ENCODE assay signal across 24 mouse cellular contexts in the genomic region with DNA sequence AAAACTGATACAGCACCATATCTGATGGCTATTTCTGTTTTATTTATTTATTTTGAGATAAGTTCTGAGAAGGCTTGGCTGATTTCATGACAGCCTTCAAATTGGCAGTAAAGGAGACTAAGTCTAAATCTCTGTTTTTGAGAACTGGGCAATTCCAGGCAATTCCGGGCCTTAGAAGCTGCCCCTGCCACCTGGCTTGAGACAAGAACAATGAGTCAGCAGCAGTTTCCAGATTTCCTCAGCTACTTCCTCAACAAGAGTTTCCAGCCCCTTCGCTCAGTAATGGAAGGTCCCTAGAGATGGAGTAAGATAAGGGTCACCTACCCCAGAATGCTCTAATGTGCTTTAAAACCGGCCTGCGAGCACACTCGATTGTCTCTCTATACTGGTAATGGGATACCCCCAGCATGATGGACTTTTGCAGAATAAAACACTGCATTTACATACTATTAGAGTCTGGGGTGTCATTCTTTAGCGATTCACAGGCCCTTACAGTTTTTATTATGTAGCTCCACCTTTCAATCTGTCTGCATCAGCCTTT. TPM values are rescaled to one million over a fixed set of nuclear protein-coding genes. Genes with fewer than 3 reads are reported as not detected.
A peak's percentile ranks its signal among the peaks of the same experiment; 100 is the strongest.
DNase-seq lines count a peak whose midpoint lies in the region; ATAC-seq lines count a peak whose summit lies in the region.
"Had no signal": no experiment of that assay in that cellular context is flagged by ENCODE, and none has a peak within 500 bp of the region (broad histone marks: within the 10 kb centered on the region; RNA-seq: fewer than 3 reads in every experiment).

No protein-coding gene starts in this region.

- H3K9me3 ChIP-seq in hindbrain, embryonic 12.5 days (replicated peaks), result no peaks in the 10 kb centered on the region
- H3K9me3 ChIP-seq: embryonic facial prominence, embryonic 13.5 days; embryonic facial prominence, embryonic 15.5 days; forebrain, embryonic 10.5 days; forebrain, embryonic 12.5 days; G1E had no signal

- DNase-seq in ES-CJ7 (ENCODE audit: low read depth, low spot score), result peak; percentile 76
- DNase-seq in R1 (ENCODE audit: low read depth, low spot score), result peak; percentile 79
- DNase-seq in gastrocnemius, adult 8-10 months (ENCODE audit: low spot score in 2 of 2), result no peak
- no peak for DNase-seq in right cerebral cortex, adult 18-20 months
- DNase-seq: adrenal gland, adult 8-10 months; adrenal gland, postnatal 14 days; adrenal gland, postnatal 36 days; cerebellum, adult 18-20 months; cerebellum, adult 8-10 months; cerebellum, adult 9-11 months; cerebellum, postnatal 14 days; cerebellum, postnatal 36 days; embryo, embryonic 11 days had no signal

- no peaks in the 10 kb centered on the region for H3K4me1 ChIP-seq in hindbrain, embryonic 12.5 days
- H3K4me1 ChIP-seq: embryonic facial prominence, embryonic 13.5 days; embryonic facial prominence, embryonic 15.5 days; forebrain, embryonic 10.5 days; forebrain, embryonic 12.5 days had no signal

- ATAC-seq in hindbrain, embryonic 12.5 days (ENCODE audit: low FRiP score), result no peak
- ATAC-seq: activated CD4-positive, CD25-positive, alpha-beta regulatory T cell, adult 4 months; forebrain, embryonic 14.5 days; forebrain, embryonic 16.5 days; Patski had no signal

- H3K4me2 ChIP-seq in hindbrain, embryonic 12.5 days (replicated peaks), result no peak overlapping the region
- H3K4me2 ChIP-seq: embryonic facial prominence, embryonic 13.5 days; embryonic facial prominence, embryonic 15.5 days; forebrain, embryonic 12.5 days had no signal

- WGBS in hindbrain, embryonic 12.5 days, result 58% methylated on average over 6 of the region's 6 CpGs

- H3K4me3 ChIP-seq in hindbrain, embryonic 12.5 days, result no peak overlapping the region
- H3K4me3 ChIP-seq: embryonic facial prominence, embryonic 13.5 days; embryonic facial prominence, embryonic 15.5 days; erythroblast, embryonic 14.5 days; forebrain, embryonic 10.5 days; forebrain, embryonic 12.5 days had no signal

- no peaks in the 10 kb centered on the region for H3K27me3 ChIP-seq in hindbrain, embryonic 12.5 days
- H3K27me3 ChIP-seq: embryonic facial prominence, embryonic 13.5 days; embryonic facial prominence, embryonic 15.5 days; forebrain, embryonic 12.5 days; Patski had no signal

- no peak overlapping the region for H3K9ac ChIP-seq in hindbrain, embryonic 12.5 days
- H3K9ac ChIP-seq: embryonic facial prominence, embryonic 13.5 days; embryonic facial prominence, embryonic 15.5 days; forebrain, embryonic 12.5 days had no signal

- H3K36me3 ChIP-seq in hindbrain, embryonic 12.5 days, result no peaks in the 10 kb centered on the region
- H3K36me3 ChIP-seq: embryonic facial prominence, embryonic 13.5 days; embryonic facial prominence, embryonic 15.5 days; forebrain, embryonic 10.5 days; forebrain, embryonic 12.5 days; G1E had no signal

- H3K27ac ChIP-seq in hindbrain, embryonic 12.5 days, result no peak overlapping the region
- H3K27ac ChIP-seq: embryonic facial prominence, embryonic 13.5 days; embryonic facial prominence, embryonic 15.5 days; forebrain, embryonic 10.5 days; forebrain, embryonic 12.5 days had no signal

RNA-seq across cellular contexts. Expression of gene Mga, which starts 41.6 kb away (rescaled TPM):
- 10 to 100 TPM; 24.9 to 49.9 (median 31.8) TPM for total RNA-seq in gastrocnemius, adult 8-10 months (2022)
- 40.1 and 42.4 TPM in 2 replicates for polyA plus RNA-seq in hindbrain, embryonic 12.5 days (2016; fragmentation: Nextera tagmentation; extraction: Ambion mirVana)

RNA-seq across cellular contexts. Expression of gene Tyro3, which starts 57.8 kb away (rescaled TPM):
- under 1 TPM; 0.29 to 0.74 (median 0.46) TPM for total RNA-seq in gastrocnemius, adult 8-10 months (2022)
- 27.1 and 27.8 TPM in 2 replicates for polyA plus RNA-seq in hindbrain, embryonic 12.5 days (2016; fragmentation: Nextera tagmentation; extraction: Ambion mirVana)
- polyA plus RNA-seq: erythroblast, embryonic 14.5 days had no signal

Comparison
In these comparisons a context has a peak if more than half of its experiments do, and no peak if none do; other contexts are left out.
1. DNase-seq: peak in ES-CJ7 (single experiment) and R1 (single experiment); none in gastrocnemius, adult 8-10 months (0 of 2) and right cerebral cortex, adult 18-20 months (single experiment).